Mouse (Mus musculus): ENCODE data around the gene Iqcf3. TPM values are rescaled to one million over a fixed set of nuclear protein-coding genes. Genes with fewer than 3 reads are reported as not detected.
"Not testable (repeated sequence)": the region's sequence is repeated elsewhere in the genome, so short reads cannot be mapped to it uniquely, and the experiment has no call there.

The Iqcf3 gene
- polyA plus RNA-seq (2012; rRNA removed) = 594 and 612 TPM in 2 replicates

DNA sequence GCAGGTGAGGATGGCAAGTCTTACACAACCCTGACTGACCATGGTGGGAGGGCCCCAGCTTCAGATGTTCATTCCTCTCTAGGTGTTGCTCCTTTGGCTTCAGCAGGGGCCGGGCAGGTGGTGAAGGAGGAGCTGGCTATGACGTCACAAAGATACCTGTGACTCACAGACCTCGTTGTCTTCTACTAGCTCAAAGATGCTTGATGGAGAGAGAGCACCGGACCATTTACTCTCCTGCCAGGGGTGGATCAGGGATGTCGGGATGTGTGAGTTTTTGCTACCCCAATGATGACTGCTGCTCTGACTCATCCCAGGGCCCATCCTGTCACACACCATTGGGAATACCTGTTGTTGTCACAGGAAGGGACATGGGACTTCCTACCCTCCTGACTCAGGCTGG, at the start of gene Iqcf3:
Gene Iqcf3, minus strand, starts transcription at position 101 of the 400 bp plus-strand sequence.
- Histone ChIP-seq H3K27me3 (ENCODE audit: control insufficient read depth, insufficient read depth, low read length) (no peaks in the 10 kb centered on the region), H3K36me3 (ENCODE audit: control insufficient read depth, insufficient read depth, low read length) (no peaks in the 10 kb centered on the region), H3K4me3 (ENCODE audit: control insufficient read depth, low read depth, low read length) (peak within 1 kb of the TSS; percentile 84), H3K27ac (ENCODE audit: control insufficient read depth, insufficient read depth, low read depth, low read length) (peak within 1 kb of the TSS; percentile 71; the same call in 1 of the 2 replicates), H3K4me1 (ENCODE audit: control insufficient read depth, insufficient read depth, low read length) (no peaks in the 10 kb centered on the region)
- TF ChIP-seq POLR2A (IDR thresholded peaks at IDR 0.05; ENCODE audit: control insufficient read depth, low read depth, low read length) = peak; percentile 53; the same call in 1 of the 2 replicates
- no peak for TF ChIP-seq CTCF (IDR thresholded peaks at IDR 0.05; ENCODE audit: control insufficient read depth, insufficient read depth, insufficient replicate concordance, low read depth, low read length)

DNA sequence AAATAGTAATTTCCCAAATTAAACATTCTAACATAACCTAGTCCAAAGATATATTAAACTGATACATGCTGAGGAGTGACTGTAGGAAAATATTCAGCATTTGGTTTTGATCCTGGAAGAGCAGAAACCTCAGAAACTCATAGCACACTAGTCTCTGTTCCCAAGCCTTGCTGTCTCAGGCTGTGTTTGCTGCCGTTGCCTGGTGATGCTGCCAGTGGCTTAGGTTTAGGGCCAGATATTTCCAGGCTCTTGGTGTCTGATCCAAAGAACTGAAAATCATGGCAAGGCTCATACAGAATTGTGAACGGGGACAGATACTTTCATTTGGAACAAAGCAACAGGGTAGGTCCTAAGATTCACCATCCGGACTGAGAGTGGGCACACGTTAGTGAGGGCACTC, 49.3 kb upstream of the Iqcf3 start:
- peaks cover 2% of the 10 kb centered on the region; the same call in 1 of the 2 replicates for H3K4me1 ChIP-seq (ENCODE audit: control insufficient read depth, insufficient read depth, low read length)
- peak overlapping the region; percentile 72 for H3K4me3 ChIP-seq (ENCODE audit: control insufficient read depth, low read depth, low read length)
- no peak for TF ChIP-seq POLR2A (IDR thresholded peaks at IDR 0.05; ENCODE audit: control insufficient read depth, low read depth, low read length)
- no peak for TF ChIP-seq CTCF (IDR thresholded peaks at IDR 0.05; ENCODE audit: control insufficient read depth, insufficient read depth, insufficient replicate concordance, low read depth, low read length)
- H3K27ac ChIP-seq (ENCODE audit: control insufficient read depth, insufficient read depth, low read depth, low read length) = no peak overlapping the region
- no peaks in the 10 kb centered on the region for H3K27me3 ChIP-seq (ENCODE audit: control insufficient read depth, insufficient read depth, low read length)
- no peaks in the 10 kb centered on the region for H3K36me3 ChIP-seq (ENCODE audit: control insufficient read depth, insufficient read depth, low read length)

DNA sequence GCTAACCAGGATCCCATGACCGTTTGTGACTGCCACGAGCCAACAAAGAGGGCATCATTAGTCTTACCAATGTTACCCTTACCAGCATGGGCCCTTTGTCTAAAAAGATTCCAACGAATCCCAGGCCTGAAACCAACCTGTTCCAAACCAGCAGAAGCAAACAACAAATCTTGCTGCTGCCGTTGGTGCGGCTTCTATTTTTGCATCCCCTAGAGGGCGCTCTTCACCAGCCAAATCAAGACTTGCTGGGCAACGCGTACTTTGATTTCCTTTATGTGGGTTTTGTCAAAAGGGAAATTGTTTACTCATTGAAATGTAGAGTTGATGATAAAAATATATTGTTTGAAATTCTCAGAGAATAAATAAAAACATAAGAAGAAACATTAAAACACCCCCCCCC, 39.1 kb upstream of the Iqcf3 start:
- Histone ChIP-seq H3K27me3 (ENCODE audit: control insufficient read depth, insufficient read depth, low read length) (no peaks in the 10 kb centered on the region), H3K4me3 (ENCODE audit: control insufficient read depth, low read depth, low read length) (no peak overlapping the region), H3K36me3 (ENCODE audit: control insufficient read depth, insufficient read depth, low read length) (no peaks in the 10 kb centered on the region), H3K27ac (ENCODE audit: control insufficient read depth, insufficient read depth, low read depth, low read length) (0 out of 2 replicates have a peak overlapping the region, but pooled peaks have one; percentile 3), H3K4me1 (ENCODE audit: control insufficient read depth, insufficient read depth, low read length) (peaks cover 4% of the 10 kb centered on the region)
- peak; percentile 77; the same call in 1 of the 2 replicates for TF ChIP-seq CTCF (IDR thresholded peaks at IDR 0.05; ENCODE audit: control insufficient read depth, insufficient read depth, insufficient replicate concordance, low read depth, low read length)
- no peak for TF ChIP-seq POLR2A (IDR thresholded peaks at IDR 0.05; ENCODE audit: control insufficient read depth, low read depth, low read length)

DNA sequence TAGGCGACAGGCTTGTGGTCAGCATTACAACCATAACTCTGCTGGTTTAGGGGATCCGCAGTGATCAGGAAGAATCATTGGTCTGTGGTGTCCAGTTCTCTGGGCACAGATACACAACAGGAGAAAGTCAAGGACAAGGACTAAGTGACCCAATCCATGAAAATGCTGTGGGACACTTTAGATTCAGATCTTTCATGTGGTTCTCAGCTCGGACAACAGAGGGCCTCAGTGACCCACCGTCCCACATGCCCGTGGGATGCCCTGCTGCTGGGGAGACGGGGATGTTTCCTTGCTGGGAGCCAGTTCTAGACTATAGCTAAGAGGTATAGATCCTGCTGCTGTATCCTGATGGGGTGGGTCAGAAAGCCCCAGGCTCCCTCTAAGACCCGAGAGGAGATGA, 37.0 kb upstream of the Iqcf3 start:
- H3K27ac ChIP-seq (ENCODE audit: control insufficient read depth, insufficient read depth, low read depth, low read length) = no peak overlapping the region
- H3K27me3 ChIP-seq (ENCODE audit: control insufficient read depth, insufficient read depth, low read length) = no peaks in the 10 kb centered on the region
- H3K4me3 ChIP-seq (ENCODE audit: control insufficient read depth, low read depth, low read length) = no peak overlapping the region
- H3K4me1 ChIP-seq (ENCODE audit: control insufficient read depth, insufficient read depth, low read length) = peaks cover 4% of the 10 kb centered on the region
- no peaks in the 10 kb centered on the region for H3K36me3 ChIP-seq (ENCODE audit: control insufficient read depth, insufficient read depth, low read length)
- TF ChIP-seq CTCF (IDR thresholded peaks at IDR 0.05; ENCODE audit: control insufficient read depth, insufficient read depth, insufficient replicate concordance, low read depth, low read length) = no peak
- no peak for TF ChIP-seq POLR2A (IDR thresholded peaks at IDR 0.05; ENCODE audit: control insufficient read depth, low read depth, low read length)

DNA sequence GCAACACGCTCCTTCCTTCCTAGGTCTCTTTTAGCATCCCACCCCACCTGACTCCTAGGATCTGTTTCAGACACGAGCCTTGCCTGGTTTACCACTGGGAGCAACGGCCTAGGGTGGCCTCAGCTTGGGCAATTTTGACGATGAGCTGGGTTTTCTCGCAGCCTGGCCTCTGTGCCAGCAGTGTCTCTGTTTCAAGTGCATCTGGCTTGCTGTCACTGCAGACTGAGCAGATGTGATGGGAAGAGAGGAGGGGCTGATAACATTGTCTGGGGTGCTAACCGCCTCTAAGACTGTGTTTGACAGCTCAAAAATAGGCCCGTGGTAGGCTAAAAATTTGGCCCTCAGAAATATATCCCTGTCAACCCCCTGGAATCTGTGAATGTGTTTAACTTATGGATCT, 34.4 kb upstream of the Iqcf3 start:
- Histone ChIP-seq H3K4me1 (ENCODE audit: control insufficient read depth, insufficient read depth, low read length) (peaks cover 4% of the 10 kb centered on the region), H3K27me3 (ENCODE audit: control insufficient read depth, insufficient read depth, low read length) (no peaks in the 10 kb centered on the region), H3K4me3 (ENCODE audit: control insufficient read depth, low read depth, low read length) (no peak overlapping the region), H3K36me3 (ENCODE audit: control insufficient read depth, insufficient read depth, low read length) (no peaks in the 10 kb centered on the region), H3K27ac (ENCODE audit: control insufficient read depth, insufficient read depth, low read depth, low read length) (no peak overlapping the region)
- TF ChIP-seq CTCF (IDR thresholded peaks at IDR 0.05; ENCODE audit: control insufficient read depth, insufficient read depth, insufficient replicate concordance, low read depth, low read length) = no peak
- TF ChIP-seq POLR2A (IDR thresholded peaks at IDR 0.05; ENCODE audit: control insufficient read depth, low read depth, low read length) = no peak

DNA sequence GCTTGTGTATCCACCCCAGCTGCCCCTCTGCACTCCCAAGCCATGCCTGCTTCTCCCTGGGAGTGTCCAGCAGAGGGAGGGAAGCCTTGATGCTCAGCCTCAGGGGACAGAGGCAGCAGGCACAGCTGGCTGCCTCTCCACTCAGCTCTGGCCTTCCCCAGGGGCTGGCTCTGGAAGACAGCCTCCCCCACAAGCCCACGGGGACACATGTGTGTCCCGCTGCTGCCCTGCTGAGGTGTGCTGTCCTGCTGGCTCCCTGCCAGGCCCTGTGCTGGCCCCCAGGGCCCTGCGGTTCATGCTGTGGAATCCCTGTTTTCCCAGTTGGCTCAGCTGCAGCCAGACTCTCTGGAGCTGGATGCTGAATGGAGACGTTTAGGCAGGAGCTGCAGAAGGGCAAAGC, 34.0 kb upstream of the Iqcf3 start:
- H3K4me3 ChIP-seq (ENCODE audit: control insufficient read depth, low read depth, low read length); H3K36me3 ChIP-seq (ENCODE audit: control insufficient read depth, insufficient read depth, low read length); H3K4me1 ChIP-seq (ENCODE audit: control insufficient read depth, insufficient read depth, low read length); H3K27me3 ChIP-seq (ENCODE audit: control insufficient read depth, insufficient read depth, low read length); H3K27ac ChIP-seq (ENCODE audit: control insufficient read depth, insufficient read depth, low read depth, low read length): not testable (repeated sequence)

DNA sequence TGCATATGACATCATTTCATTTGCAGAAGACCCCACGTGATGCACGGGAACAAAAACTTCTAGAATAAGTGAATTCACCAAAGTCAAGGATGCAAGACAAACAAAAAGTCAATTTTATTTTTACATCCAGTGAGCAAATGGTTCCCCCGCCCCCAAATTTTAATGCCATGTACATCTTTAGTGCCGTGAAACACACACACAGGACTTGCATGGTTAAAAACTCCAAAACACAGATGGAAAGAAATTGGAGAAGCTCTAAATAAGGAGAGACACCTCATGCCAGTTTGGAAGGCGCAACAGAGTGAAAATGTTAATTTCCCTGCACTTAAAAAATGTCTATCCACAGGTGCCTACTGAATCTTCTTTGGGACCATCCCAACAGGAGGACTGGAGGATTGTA, 30.7 kb upstream of the Iqcf3 start:
- H3K4me3 ChIP-seq (ENCODE audit: control insufficient read depth, low read depth, low read length) = no peak overlapping the region
- no peaks in the 10 kb centered on the region for H3K27me3 ChIP-seq (ENCODE audit: control insufficient read depth, insufficient read depth, low read length)
- no peaks in the 10 kb centered on the region for H3K36me3 ChIP-seq (ENCODE audit: control insufficient read depth, insufficient read depth, low read length)
- no peak overlapping the region for H3K27ac ChIP-seq (ENCODE audit: control insufficient read depth, insufficient read depth, low read depth, low read length)
- TF ChIP-seq CTCF (IDR thresholded peaks at IDR 0.05; ENCODE audit: control insufficient read depth, insufficient read depth, insufficient replicate concordance, low read depth, low read length) = no peak
- no peak for TF ChIP-seq POLR2A (IDR thresholded peaks at IDR 0.05; ENCODE audit: control insufficient read depth, low read depth, low read length)
- H3K4me1 ChIP-seq (ENCODE audit: control insufficient read depth, insufficient read depth, low read length) = no peaks in the 10 kb centered on the region

DNA sequence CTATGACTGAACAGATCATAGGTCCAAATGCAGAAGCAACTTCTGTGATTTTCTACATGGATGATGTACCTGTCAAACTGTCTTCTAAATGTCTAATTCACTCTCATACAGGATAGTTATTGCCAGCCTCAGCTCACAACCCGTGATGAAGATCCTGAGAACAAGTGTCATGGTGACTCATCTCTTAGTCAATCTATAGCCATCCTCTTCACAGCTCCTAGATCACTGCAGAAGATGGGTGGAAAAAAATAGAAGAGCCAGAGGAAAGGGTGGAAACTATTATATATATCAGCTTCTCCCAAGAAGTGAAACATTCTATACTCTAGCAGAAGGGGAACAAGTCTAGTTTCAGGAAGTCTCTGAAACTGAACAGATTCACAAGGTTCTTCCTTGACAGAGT, 21.1 kb upstream of the Iqcf3 start:
- H3K27me3 ChIP-seq (ENCODE audit: control insufficient read depth, insufficient read depth, low read length) = no peaks in the 10 kb centered on the region
- no peak for TF ChIP-seq CTCF (IDR thresholded peaks at IDR 0.05; ENCODE audit: control insufficient read depth, insufficient read depth, insufficient replicate concordance, low read depth, low read length)
- H3K36me3 ChIP-seq (ENCODE audit: control insufficient read depth, insufficient read depth, low read length) = no peaks in the 10 kb centered on the region
- H3K27ac ChIP-seq (ENCODE audit: control insufficient read depth, insufficient read depth, low read depth, low read length) = no peak overlapping the region
- H3K4me1 ChIP-seq (ENCODE audit: control insufficient read depth, insufficient read depth, low read length) = no peaks in the 10 kb centered on the region; the same call in 1 of the 2 replicates
- no peak overlapping the region for H3K4me3 ChIP-seq (ENCODE audit: control insufficient read depth, low read depth, low read length)
